Mouse (Mus musculus) thymus, postnatal 25 days (tissue): ENCODE data around the gene Coro6.

Experiments
- DNase-seq: peaks from one replicate; pipeline ENCODE4 v3.0.0; 2022

Gene Coro6

GRCm38 (mm10) chr11:77514832-77515636, 52.8 kb downstream of the Coro6 start, which contains the start of gene Abhd15:
Gene Abhd15 (plus strand): TSS chr11:77515121.
- DNase-seq = peak; percentile 75

GRCm38 (mm10) chr11:77515637-77516552, 53.7 kb downstream of the Coro6 start, which contains the start of gene Trp53i13:
Gene Trp53i13 (minus strand): TSS chr11:77515980.
- peak; percentile 58 for DNase-seq

- DNase-seq = no peak
These were observed 54.6 kb downstream of the Coro6 start for GRCm38 (mm10) chr11:77516553-77517425.

GRCm38 (mm10) chr11:77518051-77518798, 56.0 kb downstream of the Coro6 start:
- DNase-seq = peak; percentile 62

GRCm38 (mm10) chr11:77519043-77519442, 56.8 kb downstream of the Coro6 start, which contains the start of gene Gm10392:
Gene Gm10392 (minus strand): TSS chr11:77519198.
- peak; percentile 81 for DNase-seq
